Mouse (Mus musculus): ENCODE measurements around the gene Tarbp2.

- TF ChIP-seq POLR2A (IDR thresholded peaks at IDR 0.05; ENCODE audit: low read depth, low read length) (no peak), CTCF (conservative IDR thresholded peaks at IDR 0.05; ENCODE audit: insufficient read depth, insufficient read length, low read depth, low read length) (no peak)
Observed at GRCm38 (mm10) chr15:102511285-102511833, 6.6 kb upstream of the Tarbp2 start.
